Mouse (Mus musculus) MEL (cell line): ENCODE data around the gene Cadm4.

ENCODE experiments used
- CTCF ChIP-seq, 3 experiments: IDR thresholded peaks in 2 of 3; conservative IDR thresholded peaks in 1 of 3; 2 replicates each; pipeline ENCODE4 v1.5.1; 2011 to 2012; ENCODE audit warnings: low read length in 3 of 3, low read depth in 2 of 3, mild to moderate bottlenecking in 2 of 3, improper control_type of control experiment in 1 of 3, inconsistent platforms in 1 of 3, mixed read lengths in 1 of 3, moderate library complexity in 1 of 3; ENCODE audit not compliant: control insufficient read depth in 1 of 3, insufficient read depth in 1 of 3, poor library complexity in 1 of 3, severe bottlenecking in 1 of 3
- EP300 ChIP-seq, 2 experiments: IDR thresholded peaks; 2 replicates each; pipeline ENCODE4 v1.6.1; 2011; ENCODE audit warnings: improper control_type of control experiment in 2 of 2, low read length in 2 of 2, low read depth in 1 of 2, mild to moderate bottlenecking in 1 of 2
- GATA1 ChIP-seq: IDR thresholded peaks from 2 replicates; pipeline ENCODE4 v1.6.1; 2011; ENCODE audit warnings: low read depth, low read length, improper control_type of control experiment
- HCFC1 ChIP-seq: IDR thresholded peaks from 2 replicates; pipeline ENCODE4 v1.6.1; 2012; ENCODE audit warnings: low read depth, mild to moderate bottlenecking, inconsistent platforms, low read length, improper control_type of control experiment, moderate library complexity
- POLR2AphosphoS2 ChIP-seq: IDR thresholded peaks from 2 replicates; pipeline ENCODE4 v1.6.1; 2011; ENCODE audit warnings: low read length, improper control_type of control experiment
- SMC3 ChIP-seq: IDR thresholded peaks from 2 replicates; pipeline ENCODE4 v1.6.1; 2011; ENCODE audit warnings: low read depth, low read length, improper control_type of control experiment
- ZC3H11A ChIP-seq: IDR thresholded peaks from 2 replicates; pipeline ENCODE4 v1.6.1; 2012; ENCODE audit warnings: low read depth, mild to moderate bottlenecking, inconsistent platforms, low read length, improper control_type of control experiment

GRCm38 (mm10) chr7:24546634-24547389, 65.0 kb downstream of the Cadm4 start:
- TF ChIP-seq CTCF (IDR thresholded peaks at IDR 0.05 in 2 of 3, conservative IDR thresholded peaks at IDR 0.05 in 1 of 3; ENCODE audit: control insufficient read depth in 1 of 3, insufficient read depth in 1 of 3, low read depth in 2 of 3, low read length in 3 of 3, poor library complexity in 1 of 3, severe bottlenecking in 1 of 3) (no peak), POLR2AphosphoS2 (no peak), GATA1 (peak; percentile 81), ZC3H11A (no peak), SMC3 (no peak), EP300 (IDR thresholded peaks at IDR 0.05; ENCODE audit: low read depth in 1 of 2, low read length in 2 of 2) (no peak; a peak in 1 of 4 replicates), HCFC1 (peak; percentile 98)
